Mouse (Mus musculus): ENCODE results near the gene Vmn2r120. TPM values are rescaled to one million over a fixed set of nuclear protein-coding genes. Genes with fewer than 3 reads are reported as not detected.
"Not testable (repeated sequence)": the region's sequence is repeated elsewhere in the genome, so short reads cannot be mapped to it uniquely, and the experiment has no call there.

The Vmn2r120 gene
- polyA plus RNA-seq (2011; ENCODE audit: insufficient read length, low read depth, missing spikeins) = 0.05 TPM in 1 of 2 replicates, not detected in the other

GRCm38 (mm10) chr17:57545405-57545804 is at the start of gene Vmn2r120:
Vmn2r120 (minus strand) TSS chr17:57545505.
- no peak within 1 kb of the TSS for H3K27ac ChIP-seq (ENCODE audit: insufficient read depth, low read length)
- no peak within 1 kb of the TSS for H3K4me3 ChIP-seq (ENCODE audit: insufficient read depth, low read length)
- TF ChIP-seq CTCF (IDR thresholded peaks at IDR 0.05; ENCODE audit: borderline replicate concordance, insufficient read depth, low read length) (no peak), POLR2A (IDR thresholded peaks at IDR 0.05; ENCODE audit: low read depth, low read length) (no peak)
- no peaks in the 10 kb centered on the region for H3K4me1 ChIP-seq (ENCODE audit: control insufficient read depth, insufficient read depth, low read length)

DNA sequence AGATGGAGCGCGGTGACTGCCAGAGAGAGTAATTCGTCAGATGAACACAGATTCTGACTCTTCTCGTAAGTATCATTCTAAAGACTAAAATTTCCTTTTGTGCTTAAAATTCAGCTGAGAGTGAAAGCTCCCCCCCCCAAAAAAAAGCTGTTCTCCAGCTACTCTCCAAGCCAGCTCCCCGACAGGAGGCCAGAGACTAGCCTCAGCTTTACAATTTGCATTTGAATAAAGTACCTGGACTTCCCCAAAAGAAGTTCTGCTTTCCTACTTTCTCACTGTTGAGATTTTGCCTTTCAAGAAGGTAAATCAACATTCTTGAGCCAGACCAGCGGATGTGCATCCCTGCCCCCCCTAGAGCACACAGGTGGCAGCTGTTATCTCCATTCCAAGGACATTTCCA is 42.0 kb upstream of the Vmn2r120 start:
- not testable (repeated sequence) for H3K4me3 ChIP-seq (ENCODE audit: insufficient read depth, low read length); H3K4me1 ChIP-seq (ENCODE audit: control insufficient read depth, insufficient read depth, low read length); H3K27ac ChIP-seq (ENCODE audit: insufficient read depth, low read length)

DNA sequence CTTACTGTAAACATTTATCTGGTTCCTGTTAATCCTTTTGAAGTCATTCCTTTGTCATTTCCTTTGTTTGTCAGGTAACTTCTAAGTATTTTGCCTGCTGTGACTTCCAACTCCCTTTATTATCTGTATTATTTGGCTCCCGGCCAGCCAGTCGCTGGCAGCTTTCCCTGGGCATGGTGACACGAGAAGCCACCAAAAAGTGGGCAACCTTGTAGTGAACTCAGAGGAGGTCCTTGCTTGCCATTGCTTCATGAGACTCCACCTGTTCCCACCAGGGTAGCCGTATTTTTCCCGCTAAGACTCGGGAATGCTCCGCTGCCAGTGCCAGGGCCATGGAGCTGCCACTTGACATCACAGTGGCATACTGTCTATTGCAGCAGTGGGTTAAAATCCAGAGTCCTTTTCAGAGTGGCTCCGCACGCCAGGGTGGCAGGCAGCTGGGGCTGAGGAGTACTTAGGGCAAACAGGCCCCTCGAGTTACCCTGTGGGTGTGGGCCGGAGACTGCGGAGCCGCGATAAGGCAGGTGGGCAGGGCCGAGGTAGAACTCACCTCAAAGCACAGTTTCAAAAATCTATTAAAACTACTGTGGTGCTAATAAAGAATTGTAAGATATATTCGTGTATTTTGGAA is 28.9 kb upstream of the Vmn2r120 start:
- Histone ChIP-seq H3K4me3 (ENCODE audit: insufficient read depth, low read length) (no peak overlapping the region), H3K27ac (ENCODE audit: insufficient read depth, low read length) (no peak overlapping the region), H3K4me1 (ENCODE audit: control insufficient read depth, insufficient read depth, low read length) (no peaks in the 10 kb centered on the region)
- TF ChIP-seq CTCF (IDR thresholded peaks at IDR 0.05; ENCODE audit: borderline replicate concordance, insufficient read depth, low read length) (no peak), POLR2A (IDR thresholded peaks at IDR 0.05; ENCODE audit: low read depth, low read length) (no peak)

Other genes with a start within 250 kb of the Vmn2r120 start
- gene Adgre1, start 186.8 kb downstream of the Vmn2r120 start, polyA plus RNA-seq (2011; ENCODE audit: insufficient read length, low read depth, missing spikeins) = 0.60 and 3.4 TPM in 2 replicates
- gene Gm21834, start 196.7 kb upstream of the Vmn2r120 start, polyA plus RNA-seq (2011; ENCODE audit: insufficient read length, low read depth, missing spikeins) = not detected in 2 replicates
- not detected in 2 replicates for gene Cntnap5c, start 224.1 kb upstream of the Vmn2r120 start, polyA plus RNA-seq (2011; ENCODE audit: insufficient read length, low read depth, missing spikeins)